Mouse (Mus musculus) adrenal gland, postnatal 36 days (tissue): ENCODE measurements at regions not wholly inside any gene's neighbourhood (a gene's known extent, or its start where the extent isn't known, plus 50 kb on each side); places are given as distances from the start of the nearest gene placed in this dataset.

Experiments used
- DNase-seq, 2 experiments: peaks; one replicate each; pipeline ENCODE4 v3.0.0; 2021; ENCODE audit warnings: mixed read lengths in 1 of 2

DNA sequence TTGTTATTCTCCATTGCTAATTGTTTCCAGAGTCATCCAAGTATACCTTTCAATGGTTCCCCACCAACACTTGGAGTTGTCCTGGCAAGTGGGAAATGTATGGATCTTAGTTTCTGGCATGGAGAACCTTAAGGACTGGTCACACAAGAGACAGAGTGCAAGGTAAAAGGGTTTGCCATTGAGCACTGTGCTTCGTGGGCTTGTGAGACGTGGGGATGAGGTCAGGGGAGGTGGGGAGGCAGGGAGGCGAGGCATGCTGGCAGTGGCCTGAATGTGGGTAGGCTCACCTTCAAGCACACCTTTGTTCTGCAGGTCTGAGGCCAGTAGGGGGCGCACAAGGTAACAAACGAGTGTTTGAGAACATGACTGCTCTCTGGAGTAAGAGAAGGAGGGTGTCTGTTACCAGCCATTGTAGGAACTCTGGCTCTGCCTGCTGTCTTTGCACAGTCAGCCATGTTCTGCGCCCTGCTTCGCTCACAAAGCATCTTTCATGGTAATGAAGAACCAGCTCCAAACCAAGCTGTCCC lies 612.0 kb downstream of the Bcl11a start:
- DNase-seq, result peak; percentile 80 to 84

DNA sequence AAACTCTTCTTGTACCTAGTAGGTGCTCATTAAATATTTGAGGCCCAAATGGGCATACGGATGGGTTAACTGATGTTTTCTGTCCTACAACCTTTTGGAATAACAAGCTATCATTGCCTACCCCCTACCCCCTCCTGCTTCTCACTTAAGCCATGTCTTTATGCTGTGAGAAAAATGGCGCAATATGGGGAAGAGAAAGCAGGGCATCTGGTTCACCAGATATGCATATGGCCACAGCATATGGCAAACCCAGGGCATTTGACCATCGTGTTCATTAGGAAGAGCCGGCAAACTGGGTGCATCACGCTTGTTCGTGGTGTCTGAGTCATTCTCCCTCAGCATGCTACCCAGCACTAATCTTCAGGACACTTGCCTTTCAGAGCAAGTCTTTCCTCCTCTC lies 616.1 kb downstream of the Bcl11a start:
- DNase-seq, result no peak

DNA sequence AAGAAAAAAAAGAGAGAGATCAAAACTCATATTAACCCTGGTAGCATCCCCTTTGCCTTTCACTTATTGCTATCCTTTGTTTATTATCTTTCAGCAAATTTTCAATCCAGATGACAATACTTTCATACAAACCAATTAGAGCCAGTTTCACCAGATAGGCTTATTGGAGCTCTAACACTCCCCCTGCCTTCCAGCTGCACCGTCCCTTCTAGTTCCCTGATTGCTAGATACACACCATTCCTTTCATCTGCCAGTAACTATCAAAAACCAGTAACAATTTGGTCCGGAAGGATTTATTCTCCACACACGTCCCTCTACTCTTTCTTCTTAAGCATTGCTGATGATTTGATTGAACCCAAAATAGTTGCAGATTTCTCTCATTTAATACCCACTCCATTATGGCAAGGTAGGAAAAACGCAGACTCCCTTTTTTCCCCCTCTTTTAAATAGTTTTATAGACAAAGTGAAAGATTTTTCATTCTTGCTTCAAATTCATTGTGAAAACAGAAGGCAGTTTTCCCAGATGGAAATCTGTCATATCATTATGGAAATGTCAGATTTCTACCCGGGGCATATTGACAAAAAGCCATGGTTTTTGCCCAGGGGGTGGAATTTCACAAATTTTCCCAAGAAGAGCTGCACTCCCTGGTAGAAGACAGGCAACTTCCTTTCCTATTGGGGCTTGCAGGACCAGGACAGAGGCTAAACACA lies 617.3 kb downstream of the Bcl11a start:
- no peak for DNase-seq

DNA sequence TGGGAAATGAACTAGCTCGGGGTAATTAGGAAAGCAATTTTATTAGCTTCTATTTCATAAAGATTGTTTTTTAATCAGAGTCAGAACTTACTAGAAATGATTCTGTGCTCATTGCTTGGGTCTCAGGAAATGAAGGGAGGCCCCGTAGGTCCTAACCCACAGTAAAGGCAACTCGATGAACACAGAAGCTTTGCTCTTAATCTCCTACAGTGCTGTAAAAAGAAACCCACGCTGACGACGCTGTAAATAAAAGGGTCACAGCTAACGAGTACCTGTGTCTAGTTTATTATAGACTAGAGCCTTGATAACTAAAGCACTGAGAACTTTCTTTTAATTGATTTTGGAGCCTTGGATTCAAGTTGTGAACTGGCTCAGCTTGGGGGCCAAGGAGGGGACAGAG lies 618.7 kb downstream of the Bcl11a start:
- DNase-seq, result no peak

DNA sequence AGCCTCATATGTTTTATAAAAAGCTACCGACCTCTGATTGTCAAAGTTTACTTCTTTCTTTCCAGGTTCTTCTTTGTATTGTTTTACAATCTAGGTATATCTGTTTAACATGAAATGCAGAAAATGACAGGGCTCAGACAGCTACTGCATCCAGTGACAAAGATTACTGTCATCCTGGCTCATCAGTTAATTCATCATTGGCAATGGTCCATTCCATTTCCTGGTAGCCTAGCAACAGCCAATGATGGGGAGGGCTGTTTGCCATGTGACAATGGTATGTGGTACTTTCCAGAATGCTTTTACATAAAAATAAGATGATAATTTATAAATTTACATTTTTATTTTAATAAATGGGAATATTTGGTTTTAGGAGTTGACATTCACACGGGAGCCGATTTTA lies 630.9 kb downstream of the Bcl11a start:
- no peak for DNase-seq

DNA sequence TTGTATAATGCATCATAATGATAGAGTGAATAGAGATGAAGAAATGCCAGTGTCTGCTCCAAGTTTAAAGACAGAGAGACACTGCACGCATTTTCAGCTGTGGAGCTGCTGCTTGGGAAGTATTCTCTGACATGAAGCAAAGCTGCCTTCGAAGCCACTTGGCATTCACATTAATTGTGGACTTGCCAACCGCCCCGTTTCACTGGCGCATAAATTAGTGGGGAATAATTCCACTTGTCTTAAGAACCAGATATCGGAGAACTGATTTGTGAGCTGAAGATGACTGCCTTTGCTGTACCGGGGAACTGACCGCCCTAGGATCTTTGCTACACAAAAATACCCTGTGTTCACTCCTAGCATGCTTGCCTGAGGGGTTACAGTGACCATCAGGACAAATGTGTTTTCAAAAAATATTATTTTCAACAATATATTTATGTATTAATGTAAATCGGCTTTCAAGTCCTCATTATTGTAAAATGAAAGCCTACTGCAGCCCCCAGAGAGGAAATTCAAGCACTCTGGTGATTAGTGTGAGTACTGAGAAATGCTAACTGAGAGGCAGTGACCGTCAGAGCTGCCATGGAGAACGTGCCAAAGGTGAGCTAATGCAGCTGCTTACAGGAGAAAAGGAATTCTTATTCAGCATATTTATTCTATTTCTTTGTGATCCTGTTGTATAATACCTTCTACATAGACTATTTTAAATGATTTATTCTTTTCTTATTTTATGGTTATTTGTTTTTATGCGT lies 638.9 kb downstream of the Bcl11a start:
- DNase-seq, result no peak

DNA sequence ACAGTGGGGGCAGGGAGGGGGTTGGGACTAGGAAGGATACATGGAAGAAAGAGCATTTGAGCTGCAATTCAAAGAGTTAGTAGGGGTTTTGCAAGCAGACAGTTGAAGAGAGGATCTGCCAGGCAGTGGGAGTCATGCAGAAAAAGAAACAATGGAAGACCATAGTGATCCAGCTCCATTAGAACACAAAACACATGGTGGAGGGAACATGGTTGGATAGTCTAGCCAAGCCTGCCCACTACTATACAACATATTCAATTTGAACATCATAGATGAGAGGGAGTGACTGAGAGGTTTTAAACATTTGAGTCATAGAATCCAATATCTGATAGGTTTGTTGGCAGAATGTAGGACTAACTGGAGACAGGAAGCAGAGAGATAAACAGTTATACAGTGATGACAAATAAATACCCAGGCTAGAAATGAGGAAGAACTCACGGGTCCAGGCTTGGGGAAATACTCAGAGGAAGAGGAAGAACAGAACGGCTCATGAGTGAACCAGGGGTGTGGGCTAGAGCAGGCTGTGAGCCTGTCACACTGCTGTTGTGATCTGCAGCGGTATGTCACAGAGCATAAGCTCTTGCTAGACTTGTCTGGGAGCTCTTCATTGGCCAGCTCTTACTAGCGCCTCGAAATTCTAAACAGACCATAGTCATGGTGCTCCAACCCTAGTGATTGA lies 646.5 kb downstream of the Bcl11a start:
- no peak for DNase-seq

DNA sequence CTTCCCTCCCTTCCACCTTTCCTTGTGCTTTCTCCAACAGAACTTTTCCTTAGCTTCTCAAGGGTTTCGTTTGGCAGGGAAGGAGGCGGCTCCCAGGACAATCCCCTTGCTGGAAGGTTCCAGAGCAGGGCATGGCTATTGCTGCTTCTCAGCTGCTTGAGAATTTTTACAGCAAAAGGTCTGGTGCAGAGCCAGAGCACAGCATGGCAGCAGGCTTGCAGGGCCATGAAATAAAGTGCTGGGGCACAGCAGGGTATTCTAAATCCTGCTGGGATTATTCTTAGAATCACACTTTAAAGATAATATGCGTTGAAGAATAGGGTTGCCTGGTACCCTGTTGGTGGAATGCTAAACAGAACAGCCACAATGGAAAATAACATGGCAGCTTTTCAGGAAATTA lies 648.5 kb downstream of the Bcl11a start:
- no peak for DNase-seq

DNA sequence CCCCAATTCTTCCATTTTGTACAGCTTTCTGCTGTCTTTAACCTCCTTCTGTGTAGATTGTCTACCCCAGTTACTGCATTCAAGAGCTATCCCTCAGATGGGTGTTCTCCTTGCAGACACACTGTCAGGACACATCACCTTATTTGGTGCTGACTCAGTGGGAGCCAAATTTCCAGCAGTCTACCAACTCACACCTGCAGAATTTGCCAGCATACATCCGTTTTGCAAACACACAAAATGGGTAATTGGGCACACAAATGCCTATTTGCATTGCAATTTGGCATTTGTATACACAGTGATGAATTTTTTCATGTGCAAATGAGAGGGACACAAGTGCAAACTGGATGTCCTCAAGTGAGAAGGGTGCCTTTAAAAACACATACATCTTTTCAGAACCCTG lies 649.5 kb downstream of the Bcl11a start:
- no peak for DNase-seq

DNA sequence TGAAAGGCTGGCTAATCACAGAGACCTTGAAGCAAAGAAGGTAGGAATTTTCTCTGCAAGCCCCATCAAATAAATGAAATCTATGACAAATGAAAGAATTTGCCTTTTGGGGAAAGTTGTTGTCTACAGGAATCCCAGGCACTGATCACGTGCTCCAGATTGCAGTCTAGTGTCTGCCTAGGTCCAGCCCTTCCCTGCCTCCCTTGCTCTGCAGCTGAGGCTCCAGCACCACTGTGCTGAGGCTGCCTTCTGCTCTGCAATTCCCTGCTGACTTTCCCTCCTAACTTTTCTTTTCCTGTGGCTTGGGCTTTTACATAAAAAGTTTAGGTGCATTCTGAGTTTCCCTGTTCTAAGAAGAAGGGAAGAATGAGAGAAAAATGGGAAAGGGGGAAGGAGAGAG lies 653.6 kb downstream of the Bcl11a start:
- no peak for DNase-seq

DNA sequence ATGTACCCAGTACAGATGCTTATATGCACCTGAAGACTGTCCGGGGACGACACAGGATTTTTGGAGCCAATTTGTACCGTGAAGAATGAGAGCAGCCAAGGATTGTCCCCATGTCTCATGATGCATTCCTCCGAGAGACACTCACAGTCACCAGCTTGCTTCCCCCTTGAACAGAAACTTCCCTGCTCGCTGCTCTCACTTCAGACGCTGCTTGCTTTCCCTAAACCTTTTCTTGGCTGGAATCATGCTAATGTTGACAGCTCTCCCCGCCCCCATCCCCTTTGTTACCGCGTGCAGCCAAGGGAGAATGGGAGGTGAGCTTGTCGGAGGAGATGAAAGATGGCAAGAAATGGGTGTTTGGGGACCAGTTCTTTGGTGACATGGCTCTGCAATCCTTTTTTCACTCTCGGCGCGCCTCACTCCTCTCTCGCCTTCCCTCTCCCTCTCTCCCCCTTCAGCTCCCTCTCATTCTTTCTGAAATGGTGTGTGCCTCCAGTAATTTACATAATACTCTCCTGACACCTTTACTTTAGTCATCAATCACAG lies 661.9 kb downstream of the Bcl11a start:
- no peak for DNase-seq

DNA sequence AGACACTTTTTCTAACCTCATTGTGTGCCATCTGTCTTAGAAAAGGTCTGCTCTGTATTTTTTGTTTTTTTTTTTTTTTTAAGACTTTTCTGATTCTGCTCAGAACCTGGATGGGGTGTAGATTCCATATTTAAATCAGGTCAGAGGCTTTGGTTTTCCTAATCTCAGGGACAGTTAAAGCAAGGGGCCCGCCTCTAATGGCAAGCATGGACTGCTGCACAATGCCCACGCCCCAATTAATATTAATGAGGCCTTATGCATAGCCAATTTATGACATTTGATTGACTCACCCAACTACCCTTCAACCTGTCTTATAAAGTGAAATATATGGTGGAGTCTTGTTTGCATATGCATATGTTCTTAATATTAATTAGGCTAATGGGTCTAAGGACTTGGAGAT lies 662.6 kb downstream of the Bcl11a start:
- no peak for DNase-seq

DNA sequence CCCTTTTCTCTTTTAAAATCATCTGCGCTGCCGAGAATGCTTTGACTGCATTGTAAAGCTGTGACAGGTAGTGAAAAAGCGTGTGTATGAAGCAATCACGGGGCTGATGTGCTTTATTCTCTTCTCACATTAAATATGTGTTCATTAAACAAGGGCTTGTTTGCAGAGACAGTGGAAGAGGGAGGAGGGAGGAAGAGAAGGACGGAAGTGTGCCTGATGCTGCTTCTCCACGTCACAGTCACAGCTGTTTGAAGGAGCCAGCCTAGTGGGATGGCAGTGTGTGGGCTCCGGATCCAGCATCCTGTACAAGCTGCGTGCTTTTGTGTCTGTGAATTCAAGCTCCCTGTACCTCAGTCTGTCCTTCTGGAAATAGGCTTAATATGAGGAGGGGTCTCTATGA lies 664.7 kb downstream of the Bcl11a start:
- DNase-seq, result no peak

DNA sequence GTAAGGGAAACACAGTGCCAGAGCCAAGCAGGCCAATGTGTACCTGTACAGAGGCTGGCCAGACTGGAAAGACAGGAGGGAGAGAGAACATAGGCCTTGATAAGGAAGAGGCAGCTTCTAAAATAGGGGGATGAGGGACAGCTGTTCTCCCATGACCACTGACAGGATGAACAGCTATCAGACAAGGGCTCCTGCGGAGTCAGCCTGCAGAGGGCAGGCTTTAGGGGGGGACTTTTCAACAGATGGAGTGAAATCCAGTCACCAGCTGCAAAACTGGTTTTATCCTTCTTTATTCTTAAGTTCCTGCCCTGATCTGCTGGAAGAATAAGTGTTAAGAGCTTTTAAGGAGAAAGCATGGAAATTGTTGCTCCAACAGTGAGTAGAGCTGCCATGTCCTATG lies 665.6 kb downstream of the Bcl11a start:
- no peak for DNase-seq

DNA sequence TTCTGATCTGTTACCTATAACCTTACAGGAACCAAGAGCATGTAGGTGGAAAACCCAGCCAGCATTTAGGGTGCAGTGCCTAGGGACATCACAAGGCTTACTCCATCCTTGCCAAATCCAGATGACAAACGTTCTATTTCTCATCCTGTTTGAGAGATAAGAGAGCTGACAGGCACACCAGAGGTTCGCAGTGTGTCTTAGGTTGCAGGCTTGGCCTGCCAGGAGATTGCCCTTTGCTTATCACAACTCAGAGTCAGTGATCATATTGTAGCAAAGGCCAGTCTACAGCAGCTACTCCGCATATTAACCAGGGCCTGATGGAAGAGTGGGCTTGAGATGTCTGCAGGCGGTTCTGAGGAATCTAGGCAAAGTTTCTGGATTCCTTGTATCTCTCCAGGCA lies 668.0 kb downstream of the Bcl11a start:
- DNase-seq, result peak; percentile 37 to 38

DNA sequence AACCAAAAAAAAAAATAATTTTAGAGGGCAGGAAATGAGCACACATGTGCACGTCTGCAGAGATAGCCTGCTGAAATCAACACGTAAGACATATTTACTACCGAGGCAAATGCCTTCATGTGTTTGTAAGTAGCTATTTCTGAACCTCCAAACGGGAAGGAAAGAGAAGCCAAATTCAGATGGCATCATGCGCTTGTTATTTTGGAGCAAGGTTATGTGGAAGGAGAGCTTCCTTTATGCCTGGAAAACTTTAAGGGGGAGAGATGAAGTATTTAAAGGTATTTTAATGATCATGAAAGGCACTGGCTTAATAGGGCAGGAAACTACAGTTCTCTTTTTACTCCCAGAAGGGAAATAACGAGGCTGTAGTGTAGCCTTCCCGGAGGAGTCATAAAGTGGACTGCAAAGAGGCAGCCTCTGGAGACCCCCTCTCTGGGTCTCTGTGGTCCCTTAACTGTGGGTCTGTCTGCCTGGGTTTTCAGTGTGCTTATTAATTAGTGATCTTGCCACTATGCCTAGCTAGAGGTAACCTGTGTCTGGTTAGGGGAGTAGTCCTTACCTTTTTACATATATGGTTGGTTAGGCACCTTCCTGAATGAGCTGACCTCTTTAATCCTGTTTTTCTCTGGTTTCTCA lies 672.4 kb downstream of the Bcl11a start:
- no peak for DNase-seq

DNA sequence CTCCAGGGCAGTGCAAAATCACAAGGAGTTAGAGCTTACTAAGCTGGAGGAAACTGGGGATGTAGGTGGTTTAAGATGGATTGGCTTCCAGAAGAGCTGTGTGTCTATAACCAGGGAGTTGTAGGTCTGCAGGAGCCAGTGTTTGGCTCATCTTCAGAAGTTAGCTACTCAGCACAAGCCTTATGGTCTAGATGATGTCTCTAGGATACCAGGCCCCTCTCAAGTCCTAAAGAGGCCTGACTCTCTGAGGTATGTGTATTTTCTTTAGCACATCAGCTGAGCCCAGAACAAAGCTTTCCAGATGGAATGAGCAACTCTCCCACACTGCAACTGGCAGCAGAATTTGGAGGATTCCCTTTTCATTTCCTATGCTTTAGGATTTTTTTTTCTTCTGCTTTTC lies 680.3 kb downstream of the Bcl11a start:
- no peak for DNase-seq

DNA sequence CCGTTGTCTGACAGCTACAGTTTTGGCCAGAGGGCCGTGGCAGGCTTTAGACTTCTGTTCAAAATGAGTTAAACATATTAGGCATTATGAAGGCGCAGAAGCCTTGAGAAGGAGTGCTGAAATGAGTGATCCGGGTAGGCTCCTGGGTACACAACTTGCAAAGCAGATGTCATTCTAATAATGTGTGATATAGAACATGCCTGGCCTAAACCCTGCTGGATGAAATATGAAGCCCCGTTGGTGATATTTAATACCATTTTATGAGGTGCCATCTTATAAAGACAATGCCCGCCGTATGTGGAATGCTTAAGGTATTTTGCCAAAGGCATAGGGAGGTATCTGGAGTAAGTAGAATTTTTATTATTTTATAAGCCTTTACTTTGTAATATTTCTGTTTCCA lies 705.6 kb downstream of the Bcl11a start:
- no peak for DNase-seq

DNA sequence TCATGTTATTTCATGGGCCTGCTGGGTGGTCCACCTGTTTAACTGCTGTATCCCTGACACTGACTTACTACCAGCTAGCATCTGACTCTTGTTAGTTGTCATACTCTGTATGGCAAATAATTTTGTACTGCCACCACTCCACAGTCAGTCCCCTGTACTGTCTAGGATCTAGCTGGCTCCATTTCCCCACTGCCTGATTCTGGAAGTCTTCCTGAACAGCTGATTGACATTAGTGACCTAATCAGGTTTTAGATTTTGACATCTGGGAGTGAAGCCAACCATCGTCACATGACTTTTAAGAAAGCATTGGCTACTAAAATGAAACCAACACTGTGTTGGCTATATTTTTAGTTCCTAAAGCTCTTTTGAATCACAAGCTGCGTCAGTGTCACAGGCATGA lies 711.3 kb downstream of the Bcl11a start:
- no peak for DNase-seq

DNA sequence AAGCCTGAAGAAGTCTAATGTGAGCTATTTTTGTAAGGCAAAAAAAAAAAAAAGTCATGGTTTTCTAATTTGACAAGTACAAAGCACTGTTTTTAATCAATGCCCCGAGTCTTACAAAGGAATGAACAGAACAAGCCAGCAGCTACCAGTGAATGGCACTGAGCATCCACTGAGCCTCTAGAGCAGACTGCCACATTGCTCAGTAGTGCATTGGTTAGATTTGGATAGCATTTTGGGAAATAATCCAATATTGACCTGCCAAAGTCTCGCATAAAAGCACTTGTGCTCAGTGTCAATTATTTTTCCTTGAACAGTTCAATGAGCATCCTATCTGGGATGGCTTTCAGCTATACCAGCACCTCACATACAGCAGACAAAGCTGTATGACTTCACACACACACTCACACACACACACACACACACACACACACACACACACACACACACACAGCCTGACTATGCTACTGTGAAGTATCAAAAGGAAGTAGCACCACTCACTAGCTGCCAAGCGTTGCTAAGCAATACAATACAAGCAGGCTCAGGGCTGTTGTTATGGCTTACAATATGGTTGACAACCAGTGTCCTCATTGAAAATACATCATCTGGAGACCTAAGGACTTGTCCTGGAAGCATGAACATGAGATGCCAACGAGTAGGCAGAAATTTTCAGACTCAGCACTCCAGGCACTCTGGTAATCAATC lies 717.8 kb downstream of the Bcl11a start:
- no peak for DNase-seq

DNA sequence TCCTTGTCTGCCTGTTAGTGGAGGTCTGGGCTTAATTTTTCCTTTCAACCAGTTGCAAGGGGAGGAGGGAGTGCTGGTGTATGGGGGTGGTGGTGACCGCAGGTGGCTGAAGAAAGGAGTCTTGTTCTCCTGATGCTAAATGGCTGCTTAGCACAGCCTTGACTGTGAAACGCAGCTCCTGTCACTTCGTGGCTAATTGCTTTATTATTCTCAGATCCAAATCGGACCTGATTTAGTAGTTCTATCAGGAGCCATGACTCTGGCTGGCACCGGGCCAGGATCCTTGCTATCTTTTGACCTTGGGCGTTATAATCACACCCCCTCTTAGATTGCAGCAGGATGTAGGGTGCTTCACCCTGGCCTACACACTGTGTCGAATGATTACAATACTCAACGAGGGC lies 726.8 kb downstream of the Bcl11a start:
- peak; percentile 40 to 43 for DNase-seq
